Mouse (Mus musculus): Measurements from ENCODE around the gene Adamts16.
"Not testable (repeated sequence)": the region's sequence is repeated elsewhere in the genome, so short reads cannot be mapped to it uniquely, and the experiment has no call there.

Adamts16 gene

GRCm38 (mm10) chr13:70841421-70841904 is at the start of gene Adamts16:
Gene Adamts16 (minus strand): TSS chr13:70841811.
- DNase-seq (ENCODE audit: low spot score in 2 of 2), result no peak

DNA sequence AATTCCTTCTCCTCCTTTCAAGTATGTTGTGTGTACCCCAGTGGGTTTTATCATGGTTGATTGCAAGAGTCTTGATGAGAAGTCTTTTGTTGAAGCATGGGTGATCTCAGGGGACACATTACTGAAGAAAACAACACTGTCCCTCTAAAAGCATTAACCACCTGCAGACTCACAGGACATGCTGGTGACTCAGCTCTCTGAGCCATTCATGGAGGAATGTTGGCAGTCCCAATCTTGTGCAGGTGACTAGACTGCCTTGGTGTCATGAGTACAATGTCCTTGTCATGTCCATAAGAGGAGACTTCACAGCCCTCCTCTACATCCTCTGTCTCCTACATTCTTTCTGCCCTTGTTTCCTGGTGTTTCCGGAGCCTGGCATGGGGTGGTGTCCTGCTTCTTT is 45.5 kb upstream of the Adamts16 start:
- no peak for DNase-seq (ENCODE audit: low spot score in 2 of 2)

- no peak for DNase-seq (ENCODE audit: low spot score in 2 of 2)
These were observed 43.4 kb upstream of the Adamts16 start for GRCm38 (mm10) chr13:70885006-70885405.

GRCm38 (mm10) chr13:70883891-70884890 is 42.6 kb upstream of the Adamts16 start:
- peak; percentile 65 to 68 for DNase-seq (ENCODE audit: low spot score in 2 of 2)

DNA sequence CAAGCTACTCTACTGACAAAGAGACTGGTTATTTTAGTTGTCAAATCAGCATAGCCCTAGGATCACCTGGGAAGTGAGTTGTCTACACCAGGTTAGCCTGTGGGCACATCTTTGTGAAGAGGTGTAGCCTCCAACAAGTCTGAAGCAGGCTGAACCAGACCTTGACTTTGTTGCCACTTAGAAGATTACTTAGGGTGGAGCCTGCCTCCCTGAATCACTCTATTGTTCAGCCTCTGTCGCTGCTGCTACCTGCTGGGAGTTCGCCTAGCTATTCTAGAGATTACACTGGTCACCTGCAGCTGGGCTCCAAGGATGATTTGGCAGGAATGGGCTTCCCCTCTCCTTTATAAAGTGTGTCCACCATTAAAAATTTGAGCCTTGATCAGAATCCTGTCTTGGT is 38.4 kb upstream of the Adamts16 start:
- not testable (repeated sequence) for DNase-seq (ENCODE audit: low spot score in 2 of 2)

- no peak for DNase-seq (ENCODE audit: low spot score in 2 of 2)
These were observed 35.9 kb upstream of the Adamts16 start for GRCm38 (mm10) chr13:70877550-70877913.

- DNase-seq (ENCODE audit: low spot score in 2 of 2), result no peak
These were observed 35.3 kb upstream of the Adamts16 start for GRCm38 (mm10) chr13:70876648-70877549.

- DNase-seq (ENCODE audit: low spot score in 2 of 2), result no peak
These were observed 33.9 kb upstream of the Adamts16 start for GRCm38 (mm10) chr13:70875411-70875949.

DNA sequence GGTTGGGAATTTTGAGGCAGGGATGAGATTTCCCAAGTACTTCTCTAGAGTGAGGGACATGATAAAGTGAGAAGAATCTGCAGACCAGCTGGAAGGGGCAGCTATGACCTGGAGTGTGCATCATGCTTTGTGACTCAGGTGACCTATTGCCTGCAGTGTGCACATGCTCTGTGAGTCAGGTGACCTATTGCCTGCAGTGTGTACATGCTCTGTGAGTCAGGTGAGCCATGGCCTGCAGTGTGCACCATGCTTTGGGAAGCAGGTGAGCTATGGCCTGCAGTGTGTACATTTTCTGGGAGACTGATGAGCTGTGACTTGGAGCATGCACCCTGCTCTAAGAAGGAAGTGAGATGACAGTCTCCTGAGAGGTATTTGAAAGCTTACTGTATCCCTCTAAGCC is 33.1 kb upstream of the Adamts16 start:
- no peak for DNase-seq (ENCODE audit: low spot score in 2 of 2)

DNA sequence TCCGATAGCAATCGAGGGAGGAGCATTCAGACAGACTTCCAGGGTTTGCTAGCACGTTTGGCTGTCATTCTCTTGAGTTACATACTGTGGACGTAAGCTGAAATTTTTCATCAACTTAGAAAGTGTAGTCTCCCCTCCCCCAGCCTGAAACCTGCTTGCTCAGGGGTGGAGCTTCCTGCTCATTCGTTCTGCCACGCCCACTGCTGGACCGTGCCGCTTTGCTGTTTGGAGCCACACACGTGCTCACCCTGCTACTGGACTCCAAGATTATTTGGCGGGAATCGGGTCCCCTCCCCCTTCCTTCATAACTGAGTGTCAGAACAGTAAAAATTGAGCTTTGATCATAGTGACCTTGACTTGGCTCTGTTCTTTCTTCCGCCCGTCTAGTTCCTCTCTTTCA is 32.2 kb upstream of the Adamts16 start:
- DNase-seq (ENCODE audit: low spot score in 2 of 2), result not testable (repeated sequence)

- DNase-seq (ENCODE audit: low spot score in 2 of 2), result no peak
These were observed 29.4 kb upstream of the Adamts16 start for GRCm38 (mm10) chr13:70871049-70871448.

DNA sequence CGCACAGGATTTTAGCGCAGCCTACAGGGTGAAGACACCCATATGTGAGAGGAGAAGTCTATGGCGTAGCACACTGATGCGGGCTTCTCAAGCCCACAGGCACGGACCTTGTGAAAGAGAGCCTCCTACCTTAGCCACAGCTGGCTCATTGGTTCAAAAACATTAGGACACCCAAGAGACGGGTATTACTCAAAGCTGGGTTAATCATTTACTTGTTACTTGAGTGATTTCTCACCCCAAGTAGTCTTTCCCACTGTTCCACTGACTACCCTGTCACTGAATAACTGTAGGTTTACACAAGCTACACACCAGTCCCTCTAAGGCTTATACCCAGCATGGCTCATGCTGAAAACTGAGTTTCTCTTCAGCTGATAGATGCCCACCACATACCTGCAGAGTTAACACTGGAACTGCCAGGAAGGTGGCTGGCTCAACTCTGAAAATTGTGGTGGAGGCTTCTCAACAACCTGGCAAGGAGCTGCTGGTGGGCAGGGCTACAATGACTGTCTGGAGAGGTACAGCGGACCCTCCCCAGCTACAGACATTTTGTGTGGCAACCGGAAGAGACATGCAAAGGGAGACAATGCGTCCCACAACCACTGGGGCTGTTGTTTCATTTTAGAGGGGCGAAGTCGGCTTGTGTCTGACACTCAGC is 25.5 kb upstream of the Adamts16 start:
- no peak for DNase-seq (ENCODE audit: low spot score in 2 of 2)

DNA sequence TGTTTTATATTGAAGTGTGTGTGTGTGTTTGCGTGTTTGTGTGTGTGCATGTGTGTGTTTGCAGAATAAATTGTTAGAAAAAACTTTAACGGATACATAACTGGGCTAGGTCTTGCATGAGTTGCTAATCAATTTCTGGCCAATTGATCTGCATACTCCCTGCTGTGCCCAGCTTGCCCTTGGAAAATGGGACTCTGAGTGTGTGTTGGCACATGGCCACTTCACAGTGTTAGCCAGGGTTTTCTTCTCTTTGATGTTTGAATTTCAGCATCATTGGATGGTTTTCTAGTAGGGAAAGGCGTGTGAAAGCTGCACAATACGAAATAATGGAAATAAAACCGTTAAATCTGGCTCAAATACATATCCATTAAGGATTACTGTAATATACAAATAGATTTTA is 24.3 kb upstream of the Adamts16 start:
- no peak for DNase-seq (ENCODE audit: low spot score in 2 of 2)

DNA sequence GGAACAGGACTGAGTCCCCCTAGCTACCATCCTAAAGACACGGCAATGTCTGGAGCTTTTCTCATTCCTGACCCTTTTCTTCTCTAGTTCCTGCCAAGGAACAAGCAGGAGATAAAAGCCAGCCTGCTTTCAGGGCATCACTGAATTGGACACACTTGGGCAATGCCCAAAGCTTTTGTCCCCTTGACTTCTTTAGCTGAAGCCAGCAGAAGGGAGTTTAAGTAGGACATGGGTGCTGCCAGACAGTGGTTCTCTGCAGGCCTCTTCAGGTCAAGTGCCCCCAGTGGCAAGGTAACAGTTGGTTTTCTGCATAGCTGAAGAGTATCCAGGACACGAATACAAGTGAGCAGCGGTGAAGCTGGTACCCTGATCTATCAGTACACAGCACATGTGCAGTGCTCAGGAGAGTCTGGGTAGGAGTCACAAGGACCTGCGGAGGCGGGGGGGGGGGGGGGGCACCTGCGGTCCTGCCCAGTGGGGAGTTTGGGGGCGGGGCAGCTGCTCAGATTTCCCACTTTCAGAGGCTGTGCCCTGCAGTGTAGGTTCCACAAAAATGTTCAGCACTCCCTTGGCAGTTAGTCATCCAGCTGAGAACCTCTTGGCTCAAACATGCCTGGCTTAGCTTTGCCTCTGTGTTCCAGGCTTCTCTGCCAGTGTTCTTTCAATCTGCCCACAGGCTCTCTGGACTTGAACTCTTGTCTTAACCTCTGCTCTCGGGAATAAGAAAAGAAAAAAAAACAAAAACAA is 20.7 kb upstream of the Adamts16 start:
- no peak for DNase-seq (ENCODE audit: low spot score in 2 of 2)

GRCm38 (mm10) chr13:70853601-70854000 is 12.0 kb upstream of the Adamts16 start:
- no peak for DNase-seq (ENCODE audit: low spot score in 2 of 2)

DNA sequence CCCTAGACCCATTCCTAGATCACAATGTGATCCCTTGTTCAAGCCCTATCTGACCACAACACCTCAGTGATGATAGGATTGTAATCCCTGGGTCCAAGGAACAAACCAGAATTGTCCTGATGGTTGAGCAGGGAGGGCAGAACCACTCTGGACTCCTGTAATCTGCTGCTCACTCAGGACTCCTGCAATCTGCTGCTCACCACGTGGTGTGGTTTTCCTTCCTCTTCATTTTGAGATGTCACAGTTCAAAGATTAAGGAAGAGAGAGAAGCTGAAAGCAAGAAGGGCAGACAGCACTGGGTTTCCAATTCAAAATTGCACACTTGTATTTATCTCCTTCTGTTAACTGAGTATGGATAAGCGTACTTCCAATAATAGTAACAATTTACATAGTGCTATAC is 5.3 kb upstream of the Adamts16 start:
- no peak for DNase-seq (ENCODE audit: low spot score in 2 of 2)

DNA sequence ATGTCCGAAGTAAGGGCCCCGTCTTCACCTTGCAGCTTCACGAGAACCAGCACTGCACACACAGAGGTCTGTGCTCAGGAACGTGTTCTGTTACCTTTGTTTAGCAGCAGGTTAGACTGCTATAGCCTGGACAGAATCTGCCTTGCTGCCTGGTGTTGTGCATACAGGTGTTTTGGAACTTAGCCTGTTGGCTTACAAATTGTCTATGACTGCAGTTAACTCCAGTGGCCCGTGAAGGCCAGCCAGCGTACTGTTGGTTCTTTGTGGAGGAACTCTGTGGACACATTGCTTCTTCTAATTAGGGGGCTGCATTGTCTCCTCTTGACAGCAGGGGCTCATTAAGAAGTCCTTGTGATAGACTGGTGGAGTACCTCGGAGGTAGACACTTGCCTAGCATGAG is 3.9 kb upstream of the Adamts16 start:
- DNase-seq (ENCODE audit: low spot score in 2 of 2), result no peak

DNA sequence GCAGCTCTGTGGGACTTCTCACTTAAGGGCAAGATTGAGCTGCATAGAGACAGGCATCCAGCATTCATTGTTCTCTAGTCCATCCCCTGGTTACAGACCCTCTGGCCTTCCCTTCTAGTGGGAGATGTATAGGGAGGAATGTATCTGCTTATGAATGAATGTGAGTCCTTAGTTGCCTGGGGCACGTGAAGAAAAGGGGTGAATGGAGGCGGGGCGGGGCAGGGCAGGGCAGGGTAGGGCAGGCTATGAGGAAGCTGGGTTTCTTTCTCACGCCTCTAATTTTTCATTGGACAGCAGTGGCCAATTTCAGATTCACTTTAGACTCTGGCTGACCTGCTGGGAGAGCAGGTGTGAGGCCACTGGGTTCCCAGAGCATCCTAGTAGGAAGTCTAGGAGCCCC is 515 bp upstream of the Adamts16 start:
- no peak for DNase-seq (ENCODE audit: low spot score in 2 of 2)

DNA sequence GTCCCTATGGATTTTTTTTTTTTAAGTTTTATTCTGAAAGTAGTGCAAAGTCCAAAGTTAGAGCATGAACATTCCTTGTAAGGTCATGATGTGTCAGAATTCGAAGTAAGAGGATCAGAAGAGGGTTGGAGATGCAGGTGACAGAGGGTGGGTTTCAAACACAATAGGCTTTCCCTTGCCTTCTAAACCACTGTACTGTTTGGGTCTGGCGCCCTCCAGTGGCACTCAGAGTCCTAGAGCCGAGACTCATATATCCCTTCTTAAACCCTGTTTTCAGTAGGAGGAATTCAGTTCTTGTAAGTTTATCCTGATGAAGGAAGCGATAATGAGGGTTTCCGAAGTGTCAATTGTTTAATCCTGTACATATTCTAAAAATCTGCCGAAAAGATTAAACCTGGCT is 1.4 kb downstream of the Adamts16 start:
- peak; percentile 68 to 76 for DNase-seq (ENCODE audit: low spot score in 2 of 2)

DNA sequence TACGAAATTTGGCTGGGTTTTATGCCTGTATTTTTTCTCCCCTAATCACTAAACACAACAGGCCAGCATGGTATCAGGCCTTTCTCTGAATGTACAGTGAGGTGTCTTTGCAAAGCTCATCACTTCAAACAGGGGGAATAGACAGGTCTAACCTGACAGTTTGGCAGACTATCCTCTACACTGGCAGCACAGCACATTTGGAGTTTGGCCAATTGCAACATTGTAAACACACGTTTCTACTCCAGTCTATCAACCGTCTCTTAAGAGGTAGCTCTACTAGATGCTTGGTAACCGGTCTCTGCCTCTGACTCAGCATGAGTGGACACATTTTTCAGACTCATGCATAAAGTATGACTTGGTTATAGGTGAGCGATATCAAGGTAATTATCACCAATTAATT is 4.0 kb downstream of the Adamts16 start:
- no peak for DNase-seq (ENCODE audit: low spot score in 2 of 2)

- DNase-seq (ENCODE audit: low spot score in 2 of 2), result no peak
These were observed 5.4 kb downstream of the Adamts16 start for GRCm38 (mm10) chr13:70836246-70836645.
